Mouse (Mus musculus): Measurements from ENCODE around the gene Magi3. TPM values are rescaled to one million over a fixed set of nuclear protein-coding genes. Genes with fewer than 3 reads are reported as not detected.

Magi3 gene
- total RNA-seq, 2 experiments from 2014 or later: 26.7 to 27.6 TPM

DNA sequence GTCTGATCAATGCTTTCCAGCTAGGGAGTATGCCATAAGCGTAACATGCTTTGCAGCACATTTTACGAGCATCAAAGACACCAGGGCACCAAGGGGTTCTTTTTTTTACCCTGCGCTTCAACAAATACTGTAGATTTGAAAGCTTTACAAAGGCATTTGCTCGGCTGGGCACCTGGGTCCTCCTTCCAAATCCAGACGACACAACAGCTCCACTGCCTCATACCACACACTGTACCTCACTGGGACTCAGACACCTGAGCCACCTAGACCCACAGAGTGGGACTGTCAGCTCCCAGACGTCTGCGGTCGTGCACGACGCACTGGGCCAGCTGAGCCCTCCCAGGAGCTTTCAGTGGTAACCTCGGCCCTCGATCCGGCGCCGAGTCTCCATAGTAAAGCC, 1.2 kb downstream of the Magi3 start:
- DNase-seq (ENCODE audit: low spot score in 2 of 2): peak; percentile 14 to 20

DNA sequence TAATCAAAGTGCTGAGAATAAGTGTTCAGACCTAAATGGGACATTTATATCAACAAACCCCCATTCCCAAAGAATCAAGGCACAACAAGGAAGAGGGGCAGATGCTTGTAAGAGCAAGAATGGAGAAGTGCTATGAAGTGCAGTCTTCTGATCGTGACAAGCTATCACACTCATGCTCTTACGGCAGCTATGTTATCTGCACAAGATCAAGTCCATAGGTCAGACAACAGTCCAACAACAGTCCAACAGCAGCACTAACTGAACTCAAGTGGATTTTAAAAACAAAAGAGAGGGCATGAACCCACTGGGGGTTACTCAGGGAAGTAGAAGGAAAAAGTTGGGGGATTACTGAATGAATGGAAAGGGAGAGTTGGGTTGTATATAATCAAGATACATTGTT, 30.4 kb downstream of the Magi3 start:
- DNase-seq (ENCODE audit: low spot score in 2 of 2): no peak

DNA sequence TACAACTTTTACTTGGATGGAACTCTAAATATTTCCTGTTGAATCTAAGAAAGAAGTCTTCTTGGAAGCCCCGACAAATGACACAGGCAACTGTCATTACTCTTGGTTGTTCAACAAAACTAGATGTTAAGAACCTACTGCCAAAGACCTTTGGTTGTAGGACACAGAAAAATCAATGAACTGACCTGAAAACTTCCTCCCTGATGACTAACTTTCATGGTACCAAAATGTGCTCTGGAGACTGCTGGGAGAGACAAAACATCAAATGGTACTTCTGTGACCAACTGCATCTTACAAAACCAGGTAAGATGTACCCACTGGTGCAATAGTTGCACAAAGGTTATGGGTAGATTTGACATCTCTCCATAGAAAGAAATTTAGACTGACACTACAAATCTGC, 30.9 kb downstream of the Magi3 start:
- no peak for DNase-seq (ENCODE audit: low spot score in 2 of 2)

DNA sequence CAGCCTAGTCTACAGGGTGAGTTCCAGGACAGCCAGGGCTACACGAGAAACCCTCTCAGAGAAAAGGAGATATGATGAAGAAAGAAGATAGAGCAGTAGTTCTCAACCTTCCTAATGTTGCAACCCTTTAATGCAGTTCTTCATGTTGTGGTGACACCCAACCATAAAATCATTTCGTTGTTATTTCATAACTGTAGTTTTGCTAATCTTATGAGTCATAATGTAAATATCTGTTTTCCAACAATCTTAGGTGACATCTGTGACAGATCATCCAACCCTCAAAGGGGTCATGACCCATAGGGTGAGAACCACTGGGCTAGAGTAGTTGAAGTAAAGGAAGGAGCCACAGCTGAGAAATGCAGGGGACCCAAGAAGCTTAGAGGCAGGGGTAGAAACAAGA, 35.9 kb downstream of the Magi3 start:
- DNase-seq (ENCODE audit: low spot score in 2 of 2): no peak

DNA sequence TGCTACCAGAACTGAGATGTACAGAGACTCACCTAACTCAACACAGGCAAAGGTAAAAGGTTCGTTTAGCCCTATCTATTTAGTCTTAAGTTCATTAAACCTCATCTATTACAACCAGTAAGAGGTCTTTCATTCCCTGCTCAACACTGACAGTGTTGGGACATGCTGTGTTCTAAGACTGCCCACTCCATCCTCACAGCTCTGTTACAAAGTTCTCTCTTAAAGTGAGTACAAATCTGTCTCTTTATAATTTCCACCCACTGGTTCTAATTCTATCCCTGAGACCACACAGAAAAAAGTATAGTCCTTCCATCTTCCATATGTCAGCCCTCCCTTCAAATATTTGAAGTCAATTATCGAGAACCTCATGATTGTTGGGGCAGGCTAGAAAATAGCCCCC, 36.5 kb downstream of the Magi3 start:
- DNase-seq (ENCODE audit: low spot score in 2 of 2): no peak

DNA sequence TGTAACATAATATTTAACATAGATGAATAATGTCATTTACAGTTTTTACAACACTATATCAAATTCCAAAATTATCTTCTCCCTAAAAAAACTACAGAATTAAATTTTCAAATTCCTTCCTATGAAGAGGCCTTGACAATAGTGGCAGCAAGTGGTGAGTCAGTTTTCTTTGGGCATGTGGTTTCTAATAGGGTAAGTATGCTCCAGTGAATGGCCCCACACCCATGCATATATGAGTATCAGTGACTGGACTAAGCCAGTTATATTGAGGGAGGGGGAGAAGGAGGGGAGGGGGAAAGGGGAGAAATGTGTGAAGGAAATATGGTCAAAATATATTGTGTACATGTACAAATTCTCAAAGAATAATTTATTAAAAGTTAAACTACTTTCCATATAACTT, 37.5 kb downstream of the Magi3 start:
- DNase-seq (ENCODE audit: low spot score in 2 of 2): no peak

DNA sequence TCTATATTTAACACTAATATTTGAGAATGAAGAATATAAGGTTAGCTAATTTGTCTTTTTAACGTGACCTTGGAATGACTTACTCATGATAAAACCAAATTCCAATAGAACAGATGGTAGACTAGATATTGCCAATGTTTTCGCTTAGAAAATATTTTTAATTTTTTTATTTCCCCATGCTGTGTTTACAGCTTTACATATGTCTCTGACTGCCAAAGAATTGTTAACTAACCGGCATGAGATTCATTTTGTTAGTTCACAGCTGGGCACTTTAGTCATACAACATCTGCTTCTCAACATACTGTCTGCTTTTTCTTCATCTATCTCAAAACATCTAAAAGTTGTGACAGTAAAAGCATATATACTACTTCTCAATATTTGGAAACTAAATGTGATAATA, 58.8 kb downstream of the Magi3 start:
- no peak for DNase-seq (ENCODE audit: low spot score in 2 of 2)

DNA sequence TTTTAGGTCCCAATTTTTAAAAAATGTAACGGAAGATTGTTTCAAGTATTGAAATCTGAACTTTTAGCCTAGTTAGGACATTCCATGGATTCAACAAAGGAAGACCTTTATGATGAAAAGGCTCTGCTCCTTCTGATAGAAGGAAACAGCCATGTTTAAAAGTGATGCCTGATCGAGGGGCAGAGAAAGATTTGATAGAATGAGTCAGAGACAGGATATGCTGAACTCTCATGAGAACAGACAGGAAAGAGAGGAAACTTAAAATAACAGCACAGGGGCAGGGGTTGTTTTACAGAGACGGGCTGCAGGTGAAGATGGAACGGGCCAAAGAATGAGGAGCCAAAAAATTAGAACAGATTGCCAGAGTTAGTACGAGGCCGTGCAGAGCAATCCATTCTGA, 59.6 kb downstream of the Magi3 start:
- DNase-seq (ENCODE audit: low spot score in 2 of 2): no peak

DNA sequence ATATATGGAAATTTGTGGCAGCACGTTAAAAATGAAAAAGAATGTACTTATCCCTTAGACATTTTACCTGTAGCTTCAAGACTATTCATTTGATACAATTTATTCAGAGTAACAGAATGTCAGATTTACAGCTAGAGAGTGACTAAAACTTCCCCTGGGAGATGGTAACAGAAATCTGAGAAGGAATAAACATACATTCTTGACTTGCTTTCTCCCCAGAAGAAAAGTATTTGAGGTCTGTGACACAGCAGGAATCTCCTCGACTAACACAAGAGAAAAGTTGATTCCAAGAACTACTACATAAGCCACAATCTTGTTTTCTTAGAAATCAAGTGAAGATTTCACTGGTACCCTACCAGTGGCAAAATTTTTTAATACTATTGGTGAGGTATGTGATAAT, 70.0 kb downstream of the Magi3 start:
- DNase-seq (ENCODE audit: low spot score in 2 of 2): no peak

DNA sequence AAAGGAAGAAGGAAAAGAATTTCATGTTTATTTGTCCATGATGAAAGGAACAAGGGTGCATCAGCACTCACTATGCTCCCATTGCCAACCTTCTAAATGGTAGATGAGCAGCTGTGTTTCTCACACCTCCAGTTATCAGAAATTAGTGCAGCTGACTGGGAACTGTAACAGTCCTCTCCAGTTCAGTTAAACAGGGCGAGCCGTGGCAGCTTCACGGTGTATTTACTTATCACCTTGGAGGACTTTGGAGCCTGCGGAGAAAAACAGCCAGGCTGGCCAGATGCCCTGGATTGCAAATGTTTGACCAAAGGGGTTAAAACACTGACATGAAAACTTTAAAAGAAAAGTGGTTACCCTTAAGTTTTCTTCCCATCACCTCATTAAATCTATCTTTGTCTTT, 77.8 kb downstream of the Magi3 start:
- no peak for DNase-seq (ENCODE audit: low spot score in 2 of 2)

DNA sequence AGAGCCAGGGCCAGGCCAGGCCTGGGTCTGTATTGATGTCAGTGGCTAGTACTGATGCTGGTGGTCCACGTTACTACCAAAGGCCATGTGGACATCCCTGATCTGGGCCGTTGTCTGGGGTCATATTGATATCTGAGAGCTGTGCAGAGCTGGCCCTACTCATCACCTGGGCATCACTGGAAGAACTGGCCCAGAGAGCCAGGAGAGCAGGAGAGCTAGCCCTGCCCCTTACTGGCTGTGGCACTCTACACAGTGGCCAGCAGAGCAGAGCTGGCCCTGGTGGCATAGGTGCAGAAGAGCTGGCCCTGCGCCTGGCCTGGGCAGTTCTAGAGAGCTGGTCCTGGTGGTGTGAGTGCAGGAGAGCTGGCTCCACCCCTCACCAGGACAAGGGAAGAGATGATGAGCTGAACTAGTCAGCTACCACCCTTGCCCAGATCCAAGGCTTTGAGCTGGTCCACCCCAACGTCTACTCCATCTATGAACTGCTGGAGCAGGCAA, 81.2 kb downstream of the Magi3 start:
- DNase-seq (ENCODE audit: low spot score in 2 of 2): no peak

DNA sequence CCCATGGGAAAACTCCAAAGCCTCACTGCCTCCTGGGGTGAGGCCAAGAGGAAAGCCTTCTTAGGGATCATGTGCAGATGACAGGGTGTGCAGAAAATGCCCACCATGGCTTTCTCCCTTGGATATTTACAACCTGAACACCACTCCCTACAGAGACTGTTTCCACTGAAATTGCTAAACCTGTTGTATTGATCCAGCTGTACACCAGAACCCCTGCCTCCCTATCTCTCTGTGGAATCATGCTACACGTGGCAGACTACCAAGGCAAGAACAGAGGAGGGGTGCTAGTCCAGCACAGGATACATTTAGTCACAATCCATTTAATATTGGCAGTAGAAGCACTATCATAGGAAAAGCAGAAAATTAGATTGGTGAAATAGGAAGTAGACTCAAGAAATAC, 94.5 kb downstream of the Magi3 start:
- no peak for DNase-seq (ENCODE audit: low spot score in 2 of 2)

DNA sequence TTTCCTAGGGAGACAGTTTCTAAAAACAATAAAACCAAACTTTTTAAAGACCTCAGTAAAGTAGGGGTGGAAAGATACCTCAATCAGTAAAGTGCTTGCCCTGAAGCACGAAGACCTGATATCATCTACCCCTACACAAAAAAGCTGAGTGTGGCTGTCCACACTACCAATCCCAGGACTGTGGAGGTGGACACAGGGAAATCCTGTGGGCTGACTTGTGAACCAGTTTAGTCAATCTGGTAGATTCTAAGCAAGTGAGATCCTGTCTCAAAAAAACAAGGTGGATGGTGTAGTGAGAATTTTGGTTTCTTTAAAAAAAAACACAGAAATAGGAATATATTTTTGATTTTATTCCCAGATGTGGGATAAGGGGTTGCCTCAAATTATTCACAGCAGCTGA, 96.3 kb downstream of the Magi3 start:
- no peak for DNase-seq (ENCODE audit: low spot score in 2 of 2)

DNA sequence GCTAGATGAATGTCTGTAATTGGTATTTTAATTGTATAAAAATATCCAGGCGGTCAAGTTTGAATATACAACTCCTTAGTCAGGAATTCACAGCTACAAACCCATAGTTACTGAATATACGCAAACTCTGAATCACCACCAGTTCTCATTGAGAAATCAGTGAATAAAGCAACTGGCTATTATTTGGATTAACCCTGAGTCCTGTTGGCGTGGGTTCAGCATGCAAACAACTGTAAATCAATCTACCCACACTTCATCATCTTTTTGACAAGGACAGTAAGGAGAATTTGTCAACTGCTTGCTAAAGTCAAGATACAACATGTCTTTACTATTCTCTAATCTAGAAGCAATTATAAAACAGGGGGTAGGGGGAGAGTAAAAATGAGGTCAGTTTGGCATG, 110.7 kb downstream of the Magi3 start:
- no peak for DNase-seq (ENCODE audit: low spot score in 2 of 2)

DNA sequence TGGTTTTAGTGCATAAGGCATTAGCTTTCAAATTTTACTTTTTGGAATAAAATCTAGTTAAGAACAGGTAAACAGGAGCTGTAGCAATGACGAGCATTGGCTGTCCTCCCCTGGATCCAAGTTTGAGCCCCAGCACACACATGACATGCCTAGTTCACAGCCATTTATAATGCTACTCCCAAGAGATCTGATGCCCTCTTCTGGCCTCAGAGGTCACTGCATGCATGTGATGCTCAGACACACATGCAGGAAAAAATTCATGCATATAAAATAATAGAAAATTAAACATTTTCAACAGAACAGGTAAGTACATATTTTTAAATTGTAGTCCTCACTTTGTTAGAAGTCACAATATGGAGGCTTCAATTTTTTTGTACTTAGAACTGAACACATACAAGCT, 115.2 kb downstream of the Magi3 start:
- DNase-seq (ENCODE audit: low spot score in 2 of 2): peak; percentile 13 to 54

DNA sequence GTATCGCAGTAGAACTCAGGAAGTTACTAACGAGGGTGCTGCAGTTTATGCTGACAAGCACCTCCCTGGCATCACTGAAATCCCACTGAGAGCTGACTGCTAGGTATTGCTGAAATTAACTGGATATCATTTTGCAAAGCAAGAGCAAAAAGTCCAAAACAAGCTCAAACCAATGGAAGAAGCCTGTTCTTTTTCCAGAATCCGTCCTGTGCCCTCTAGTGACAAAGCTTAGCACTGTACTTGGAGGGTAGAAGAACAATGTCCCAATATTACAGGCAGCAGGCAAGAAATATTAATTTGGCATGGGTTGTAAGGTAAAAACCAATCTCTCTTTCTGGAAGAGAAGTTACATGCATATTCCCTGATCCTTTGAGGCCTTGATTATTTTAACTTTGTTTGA, 118.5 kb downstream of the Magi3 start:
- DNase-seq (ENCODE audit: low spot score in 2 of 2): no peak

DNA sequence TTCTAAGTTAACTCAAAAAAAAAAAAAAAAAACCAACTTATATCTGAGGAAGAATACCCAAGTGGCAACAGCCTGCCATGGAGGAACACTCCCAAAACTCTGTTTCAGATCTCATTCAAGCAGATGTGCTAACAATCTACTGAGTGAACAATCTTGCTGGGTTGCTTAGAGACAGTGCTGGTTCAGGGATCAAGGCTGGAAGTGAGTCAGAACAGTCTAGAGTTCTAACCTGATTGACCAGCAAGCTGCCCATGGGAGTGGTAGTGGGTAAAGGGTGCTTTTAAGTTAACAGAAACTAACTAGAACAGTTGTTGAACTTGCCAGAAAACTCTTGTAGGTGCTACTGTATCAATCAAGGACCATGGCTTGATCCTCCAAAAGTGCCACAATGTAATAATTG, 118.9 kb downstream of the Magi3 start:
- DNase-seq (ENCODE audit: low spot score in 2 of 2): no peak

DNA sequence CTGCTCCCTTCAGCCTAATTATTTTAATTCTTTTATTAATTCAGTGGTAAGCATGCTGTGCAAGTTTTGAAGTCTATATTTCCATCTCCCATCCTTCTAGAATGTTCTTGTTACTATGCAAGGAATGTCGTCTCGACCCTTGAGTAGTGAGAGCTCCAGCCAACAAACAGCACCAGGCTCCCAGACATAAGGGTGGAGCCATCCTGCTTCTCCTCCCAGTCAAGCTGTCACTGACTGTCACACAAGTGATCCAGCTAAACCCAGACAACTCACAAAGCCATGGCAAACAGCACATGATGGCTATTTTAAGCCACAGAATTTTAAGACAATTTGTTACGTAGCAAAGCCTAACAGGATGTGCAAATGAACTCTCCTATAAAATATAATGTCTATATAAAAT, 124.2 kb downstream of the Magi3 start:
- DNase-seq (ENCODE audit: low spot score in 2 of 2): no peak

DNA sequence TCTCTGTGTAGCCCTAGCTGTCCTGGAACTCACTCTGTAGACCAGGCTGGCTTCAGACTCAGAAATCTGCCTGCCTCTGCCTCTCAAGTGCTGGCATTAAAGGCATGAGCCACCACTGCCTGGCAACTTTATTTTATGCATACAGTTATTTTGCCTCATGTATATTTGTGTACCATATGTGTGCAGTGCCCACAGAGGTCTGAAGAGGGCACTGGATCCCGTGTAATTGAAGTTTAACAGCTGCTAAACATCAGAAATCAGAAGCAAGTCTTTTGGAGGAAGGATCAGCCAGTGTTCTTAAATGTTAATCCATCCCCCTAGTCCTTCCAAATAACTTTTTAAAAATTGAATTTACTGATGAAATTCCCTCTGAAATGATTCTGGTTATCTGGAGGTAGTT, 125.5 kb downstream of the Magi3 start:
- DNase-seq (ENCODE audit: low spot score in 2 of 2): no peak

DNA sequence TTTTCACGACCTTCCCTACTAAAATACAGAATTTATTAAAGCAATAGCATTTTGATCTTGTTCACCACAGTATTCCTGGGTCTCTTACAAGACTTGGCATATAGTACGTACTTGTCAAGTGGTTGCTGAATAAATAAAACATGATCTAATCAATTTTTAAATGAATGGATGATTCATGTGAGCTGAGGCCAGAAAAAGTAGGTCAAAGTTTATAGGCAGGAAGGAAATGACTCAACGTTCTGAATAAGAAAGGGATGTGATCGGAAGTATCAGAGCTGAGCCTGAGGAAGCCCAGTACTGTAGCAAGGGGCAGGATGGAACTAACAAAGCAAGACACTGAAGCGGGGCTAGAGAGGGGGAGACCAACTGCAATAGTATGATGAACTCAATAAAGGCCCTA, 127.4 kb downstream of the Magi3 start:
- DNase-seq (ENCODE audit: low spot score in 2 of 2): no peak

DNA sequence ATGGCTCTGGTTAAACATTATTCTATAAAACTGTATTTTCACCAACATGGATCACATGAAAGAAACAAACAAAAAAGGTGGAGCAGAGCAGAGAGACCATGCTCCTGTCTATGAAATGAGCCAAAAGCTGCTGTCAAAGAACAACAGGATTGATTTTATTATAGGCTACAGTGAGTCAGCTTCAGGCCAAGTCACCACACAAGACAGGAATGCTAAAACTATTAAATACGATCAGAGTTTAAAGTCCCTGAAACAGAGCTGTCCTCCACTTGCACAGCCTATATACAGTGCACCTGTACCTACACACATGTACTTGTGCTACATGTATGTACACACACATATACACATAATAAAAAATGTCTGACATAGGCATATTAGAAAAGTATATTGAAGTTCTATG, 138.1 kb downstream of the Magi3 start:
- DNase-seq (ENCODE audit: low spot score in 2 of 2): no peak

DNA sequence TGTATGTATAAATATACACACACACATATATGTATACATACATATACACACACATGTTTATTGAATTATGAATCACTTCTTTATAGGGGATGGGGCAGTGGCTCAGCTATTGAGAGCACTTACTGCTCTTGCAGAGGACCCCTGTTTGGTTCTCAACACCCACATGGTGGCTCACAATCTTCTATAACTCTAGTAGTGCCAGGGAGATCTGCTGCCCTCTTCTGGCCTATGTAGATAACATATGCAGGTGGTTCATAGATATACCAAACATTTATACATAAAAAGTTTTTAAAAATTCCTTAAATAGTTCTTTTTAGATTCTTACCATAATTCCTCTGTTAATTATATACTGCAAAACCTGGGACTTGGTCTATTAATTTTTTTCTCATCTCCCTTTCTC, 141.4 kb downstream of the Magi3 start:
- no peak for DNase-seq (ENCODE audit: low spot score in 2 of 2)

DNA sequence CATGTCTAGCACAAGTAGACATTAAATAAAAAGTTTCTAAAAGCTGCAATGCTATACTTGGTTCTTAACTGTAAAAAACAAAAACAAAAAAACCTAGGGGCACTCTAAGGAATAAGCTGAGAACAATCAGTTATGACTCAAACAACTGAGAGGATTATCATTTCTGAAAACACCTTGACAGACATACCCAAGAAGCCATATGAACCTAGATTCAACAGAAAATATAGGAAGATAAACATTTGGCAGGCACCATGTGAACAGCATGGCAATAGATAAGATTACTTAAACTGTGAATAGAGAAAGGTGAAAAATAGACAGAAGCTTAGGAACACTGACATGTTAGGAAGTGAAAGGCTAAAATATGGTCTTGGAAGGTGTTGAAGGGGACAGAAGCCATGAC, 150.8 kb downstream of the Magi3 start:
- DNase-seq (ENCODE audit: low spot score in 2 of 2): no peak

DNA sequence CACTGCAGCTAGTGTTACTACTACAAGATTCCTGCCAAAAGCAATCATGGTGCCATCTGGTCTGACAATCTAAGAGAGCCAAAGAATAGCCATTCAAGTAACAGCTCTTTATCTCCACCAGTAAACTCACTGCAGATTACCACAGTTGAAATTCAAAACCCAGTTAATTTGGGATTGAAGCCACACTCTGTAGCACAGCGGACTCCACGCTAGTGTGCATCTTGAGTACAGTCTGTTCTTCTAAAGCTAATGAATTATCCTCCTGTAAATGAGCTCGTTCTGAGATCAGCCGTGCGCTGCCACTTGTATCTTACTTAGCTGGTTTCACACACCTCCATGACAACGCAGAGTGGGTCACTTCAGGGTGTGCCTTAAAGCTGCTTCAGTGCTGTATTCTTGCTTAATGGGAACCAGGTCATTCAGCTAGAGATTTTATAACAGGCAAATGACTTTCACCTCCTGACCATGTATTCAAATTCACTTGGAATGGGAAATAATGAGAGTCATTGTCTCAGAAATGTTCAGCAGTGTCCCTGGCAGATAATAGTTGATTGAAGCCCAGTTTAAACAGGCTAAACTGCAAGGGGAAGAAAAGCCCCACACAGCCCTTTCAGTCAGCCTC, 161.1 kb downstream of the Magi3 start:
- DNase-seq (ENCODE audit: low spot score in 2 of 2): peak; percentile 53 to 80
